Mouse (Mus musculus): ENCODE measurements around the gene Tmem164. TPM values are rescaled to one million over a fixed set of nuclear protein-coding genes. Genes with fewer than 3 reads are reported as not detected.

Tmem164 gene
- polyA plus RNA-seq, 1 experiment from 2014 or later = 36.4 TPM

DNA sequence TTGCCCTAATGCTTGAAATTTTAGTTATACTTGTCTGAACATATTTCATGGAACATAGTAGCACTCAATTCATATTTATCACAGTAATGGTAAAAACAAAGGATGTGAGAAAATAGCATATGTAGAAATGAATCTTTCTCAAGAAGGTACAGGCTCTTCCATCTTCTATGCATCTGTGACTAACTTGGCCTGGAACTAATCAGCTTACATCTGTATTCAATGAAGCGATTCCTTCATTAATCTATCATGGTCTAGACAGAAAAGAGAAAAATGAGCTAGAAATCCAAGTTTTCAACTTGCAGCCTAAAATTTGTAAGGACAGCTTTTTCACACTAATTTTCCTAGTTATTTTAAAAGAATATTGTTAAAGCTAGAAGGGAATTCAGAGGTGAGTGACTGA is 10.1 kb upstream of the Tmem164 start:
- Histone ChIP-seq H3K4me1 (ENCODE audit: control insufficient read depth, insufficient read depth, low read length) (no peaks in the 10 kb centered on the region; the same call in 1 of the 2 replicates), H3K9me3 (ENCODE audit: control insufficient read depth, low read length) (no peaks in the 10 kb centered on the region), H3K27me3 (ENCODE audit: control insufficient read depth, insufficient read depth, low read length) (no peaks in the 10 kb centered on the region), H3K4me3 (ENCODE audit: low read depth, low read length) (no peak overlapping the region), H3K4me2 (ENCODE audit: low read depth, severe bottlenecking) (no peak overlapping the region), H3K9ac (ENCODE audit: low read length) (no peak overlapping the region), H3K27ac (replicated peaks; ENCODE audit: low read depth, low read length) (no peak overlapping the region), H3K36me3 (ENCODE audit: control insufficient read depth, insufficient read depth, low read length) (no peaks in the 10 kb centered on the region)
- WGBS = 38% methylated on average over 1 of the region's 1 CpGs
- no peak for DNase-seq (ENCODE audit: low spot score)
- ATAC-seq (ENCODE audit: insufficient number of reproducible peaks, low FRiP score, low TSS enrichment, low read depth) = no peak

DNA sequence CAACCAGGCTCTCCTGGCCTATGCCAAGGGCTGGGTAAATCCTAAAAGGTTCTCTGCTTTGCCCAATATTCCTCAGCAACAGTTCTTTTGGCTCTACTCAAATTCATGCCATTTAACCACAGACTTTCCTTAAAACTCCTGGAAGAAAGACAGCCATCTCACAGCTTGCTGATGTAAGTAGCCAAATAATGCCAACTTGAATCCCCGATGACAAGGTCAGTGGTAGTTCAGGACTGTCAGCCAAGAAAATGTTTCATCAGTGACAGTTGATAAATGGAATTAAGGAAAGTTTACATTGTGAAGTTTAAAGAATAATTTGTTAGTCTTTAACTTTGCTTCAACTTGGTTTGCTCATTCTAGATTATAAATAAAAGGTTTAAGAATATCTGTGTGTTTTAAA is 8.5 kb upstream of the Tmem164 start:
- Histone ChIP-seq H3K27me3 (ENCODE audit: control insufficient read depth, insufficient read depth, low read length) (no peaks in the 10 kb centered on the region), H3K27ac (replicated peaks; ENCODE audit: low read depth, low read length) (no peak overlapping the region), H3K36me3 (ENCODE audit: control insufficient read depth, insufficient read depth, low read length) (no peaks in the 10 kb centered on the region), H3K9me3 (ENCODE audit: control insufficient read depth, low read length) (no peaks in the 10 kb centered on the region), H3K4me1 (ENCODE audit: control insufficient read depth, insufficient read depth, low read length) (no peaks in the 10 kb centered on the region; the same call in 1 of the 2 replicates), H3K4me2 (ENCODE audit: low read depth, severe bottlenecking) (no peak overlapping the region), H3K4me3 (ENCODE audit: low read depth, low read length) (no peak overlapping the region), H3K9ac (ENCODE audit: low read length) (no peak overlapping the region)
- 94% methylated on average over 1 of the region's 1 CpGs for WGBS
- no peak for ATAC-seq (ENCODE audit: insufficient number of reproducible peaks, low FRiP score, low TSS enrichment, low read depth)
- DNase-seq (ENCODE audit: low spot score) = no peak

DNA sequence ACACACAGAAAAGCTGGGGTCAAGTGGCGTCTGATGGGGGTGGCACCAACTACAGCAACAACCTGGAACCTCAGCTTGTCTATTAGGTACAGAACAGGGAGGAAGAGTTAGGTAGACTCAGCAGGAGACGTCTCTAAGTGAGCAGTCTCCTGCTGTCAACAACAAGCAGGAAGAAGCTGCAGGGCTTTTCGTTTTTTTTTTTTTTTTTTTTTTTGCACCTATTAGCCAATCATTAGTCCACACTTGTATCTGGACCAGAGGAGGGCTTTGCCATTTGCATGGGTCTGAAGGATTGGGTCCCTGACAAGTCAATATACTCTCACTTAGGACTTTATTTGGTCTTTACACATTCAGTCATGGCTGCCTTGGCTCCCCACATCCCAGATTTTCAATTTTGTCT is 4.0 kb upstream of the Tmem164 start:
- Histone ChIP-seq H3K36me3 (ENCODE audit: control insufficient read depth, insufficient read depth, low read length) (no peaks in the 10 kb centered on the region), H3K4me1 (ENCODE audit: control insufficient read depth, insufficient read depth, low read length) (no peaks in the 10 kb centered on the region), H3K4me2 (ENCODE audit: low read depth, severe bottlenecking) (no peak overlapping the region), H3K4me3 (ENCODE audit: low read depth, low read length) (no peak overlapping the region), H3K9me3 (ENCODE audit: control insufficient read depth, low read length) (no peaks in the 10 kb centered on the region), H3K9ac (ENCODE audit: low read length) (no peak overlapping the region), H3K27me3 (ENCODE audit: control insufficient read depth, insufficient read depth, low read length) (peaks cover 13% of the 10 kb centered on the region), H3K27ac (replicated peaks; ENCODE audit: low read depth, low read length) (no peak overlapping the region)
- 42% methylated on average over 3 of the region's 3 CpGs for WGBS
- ATAC-seq (ENCODE audit: insufficient number of reproducible peaks, low FRiP score, low TSS enrichment, low read depth) (no peak), DNase-seq (ENCODE audit: low spot score) (no peak)

DNA sequence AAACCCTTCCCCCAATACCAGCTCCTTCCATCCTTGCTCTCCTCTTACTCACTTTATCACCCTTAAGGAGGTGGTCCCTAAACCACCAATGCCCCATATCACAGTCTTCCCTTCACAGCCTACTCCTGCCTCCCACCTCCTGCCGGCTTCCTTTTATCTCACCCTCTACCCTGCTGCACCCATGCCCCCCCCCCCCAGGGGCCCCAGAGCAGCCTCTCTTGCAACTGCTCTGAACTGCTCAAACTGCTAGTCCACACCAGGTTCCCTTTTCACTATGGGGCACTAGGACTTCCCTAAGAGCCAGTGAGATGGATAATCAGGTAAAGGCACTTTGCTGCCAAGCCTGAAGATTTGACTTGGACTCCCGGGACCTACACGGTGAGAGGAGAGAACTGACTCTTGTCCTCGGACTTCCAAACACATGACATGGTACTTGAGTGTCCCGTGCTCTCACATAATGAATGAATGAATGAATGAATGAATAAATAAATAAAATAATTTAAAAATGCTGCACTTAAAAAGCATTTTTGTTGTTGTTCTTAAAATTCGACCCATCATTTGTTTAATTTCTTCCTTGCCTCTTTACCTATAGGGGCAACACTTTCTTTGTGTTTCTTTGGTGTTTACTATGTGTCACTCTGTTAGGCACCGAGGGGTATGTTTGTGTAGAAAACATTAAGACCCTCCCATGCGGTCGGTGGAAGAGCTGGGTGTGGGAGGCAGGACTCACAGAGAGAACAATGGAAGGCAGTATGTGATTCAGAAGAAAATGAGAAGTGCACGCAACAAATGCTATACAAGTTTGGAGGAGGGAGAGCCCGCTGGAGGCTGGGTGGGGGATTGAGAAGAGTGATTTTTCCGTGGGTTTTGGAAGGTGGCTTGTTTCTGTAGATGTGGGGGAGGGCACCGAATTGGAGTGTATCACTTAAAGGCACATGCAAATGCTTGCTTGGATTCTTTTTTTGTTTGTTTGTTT is 2.4 kb upstream of the Tmem164 start:
- H3K4me3 ChIP-seq (ENCODE audit: low read depth, low read length) = no peak overlapping the region
- 64% methylated on average over 13 of the region's 13 CpGs for WGBS
- no peak overlapping the region for H3K4me2 ChIP-seq (ENCODE audit: low read depth, severe bottlenecking)
- no peak overlapping the region for H3K9ac ChIP-seq (ENCODE audit: low read length)
- peaks cover under 1% of the 10 kb centered on the region; the same call in 1 of the 2 replicates for H3K4me1 ChIP-seq (ENCODE audit: control insufficient read depth, insufficient read depth, low read length)
- DNase-seq (ENCODE audit: low spot score) (no peak), ATAC-seq (ENCODE audit: insufficient number of reproducible peaks, low FRiP score, low TSS enrichment, low read depth) (no peak)
- no peak overlapping the region for H3K27ac ChIP-seq (replicated peaks; ENCODE audit: low read depth, low read length)
- H3K27me3 ChIP-seq (ENCODE audit: control insufficient read depth, insufficient read depth, low read length) = peaks cover 20% of the 10 kb centered on the region
- no peaks in the 10 kb centered on the region for H3K9me3 ChIP-seq (ENCODE audit: control insufficient read depth, low read length)
- H3K36me3 ChIP-seq (ENCODE audit: control insufficient read depth, insufficient read depth, low read length) = no peaks in the 10 kb centered on the region

DNA sequence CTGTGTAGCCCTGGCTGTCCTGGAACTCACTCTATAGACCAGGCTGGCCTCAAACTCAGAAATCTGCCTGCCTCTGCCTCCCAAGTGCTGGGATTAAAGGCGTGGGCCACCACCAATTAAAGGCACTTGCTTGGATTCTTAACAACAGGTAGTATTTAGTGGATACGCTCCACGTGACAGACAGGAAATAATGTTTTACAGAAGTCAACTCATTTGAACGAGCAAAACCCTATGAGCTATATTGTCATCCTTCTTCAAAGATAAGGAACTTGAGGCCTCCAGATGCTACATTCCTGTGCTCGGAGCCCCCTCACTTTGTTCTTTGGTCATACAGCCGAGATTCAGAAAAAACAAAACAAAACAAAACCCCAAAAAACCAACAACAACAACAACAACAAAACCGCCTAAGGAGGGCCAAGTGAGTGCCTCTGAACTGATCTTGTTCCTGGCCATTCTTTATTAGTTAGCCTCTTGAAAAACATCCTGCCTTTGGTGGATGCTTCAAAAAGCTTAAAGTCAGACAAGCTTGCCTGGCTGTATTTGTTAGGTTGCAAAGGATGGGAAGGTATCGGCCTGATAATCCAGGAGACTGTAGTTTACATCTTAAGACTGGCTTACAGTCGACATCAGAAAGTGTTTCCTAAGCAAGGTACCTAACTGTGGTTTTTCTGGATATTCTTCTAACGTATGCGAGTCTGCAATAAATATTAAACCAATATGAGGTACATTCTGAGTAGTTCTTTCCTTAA is 1.5 kb upstream of the Tmem164 start:
- Histone ChIP-seq H3K4me1 (ENCODE audit: control insufficient read depth, insufficient read depth, low read length) (peaks cover 8% of the 10 kb centered on the region; the same call in 1 of the 2 replicates), H3K27me3 (ENCODE audit: control insufficient read depth, insufficient read depth, low read length) (peaks cover 20% of the 10 kb centered on the region), H3K9ac (ENCODE audit: low read length) (no peak overlapping the region), H3K36me3 (ENCODE audit: control insufficient read depth, insufficient read depth, low read length) (no peaks in the 10 kb centered on the region), H3K4me2 (ENCODE audit: low read depth, severe bottlenecking) (peak overlapping the region; percentile 46), H3K4me3 (ENCODE audit: low read depth, low read length) (peak overlapping the region; percentile 10; the same call in 1 of the 2 replicates), H3K27ac (replicated peaks; ENCODE audit: low read depth, low read length) (peak overlapping the region; percentile 91), H3K9me3 (ENCODE audit: control insufficient read depth, low read length) (no peaks in the 10 kb centered on the region)
- DNase-seq (ENCODE audit: low spot score) (no peak), ATAC-seq (ENCODE audit: insufficient number of reproducible peaks, low FRiP score, low TSS enrichment, low read depth) (no peak)
- WGBS = 39% methylated on average over 11 of the region's 11 CpGs

DNA sequence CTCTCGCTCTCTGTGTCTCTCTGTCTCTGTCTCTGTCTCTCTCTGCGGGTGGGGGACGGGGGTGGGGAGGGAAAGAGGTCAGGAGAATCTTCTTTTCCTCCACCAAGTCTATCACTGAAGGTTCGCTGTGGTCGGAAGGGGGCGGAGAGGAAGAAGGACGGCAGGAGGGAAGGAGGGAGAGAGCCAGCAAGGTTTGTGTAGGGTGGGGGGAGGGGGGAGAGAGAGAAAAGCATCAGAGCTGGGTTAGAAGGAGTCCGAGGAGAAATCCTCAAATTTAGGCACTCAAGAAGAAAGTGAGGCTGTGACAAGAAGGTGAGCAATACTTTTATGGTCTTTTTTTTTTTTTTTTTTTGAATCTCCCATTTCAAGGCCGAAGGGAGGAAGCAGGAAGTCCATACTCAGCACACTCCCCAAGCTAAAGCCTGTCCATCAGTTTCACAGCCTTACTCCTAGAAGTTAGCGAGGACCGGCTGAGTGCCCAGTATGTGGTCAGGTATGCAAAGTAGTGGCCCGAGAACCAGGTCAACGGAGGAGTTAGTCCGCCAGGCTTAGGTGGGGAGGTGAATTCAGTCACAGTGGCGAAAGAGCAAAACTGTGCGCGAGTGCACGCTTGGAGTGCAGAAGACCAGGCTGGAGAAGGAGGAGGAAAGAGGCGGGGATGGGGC is 683 bp upstream of the Tmem164 start:
- H3K27me3 ChIP-seq (ENCODE audit: control insufficient read depth, insufficient read depth, low read length) = peaks cover 20% of the 10 kb centered on the region
- H3K9me3 ChIP-seq (ENCODE audit: control insufficient read depth, low read length) = no peaks in the 10 kb centered on the region
- peak overlapping the region; percentile 3; the same call in 1 of the 2 replicates for H3K9ac ChIP-seq (ENCODE audit: low read length)
- peaks cover 8% of the 10 kb centered on the region; the same call in 1 of the 2 replicates for H3K4me1 ChIP-seq (ENCODE audit: control insufficient read depth, insufficient read depth, low read length)
- H3K27ac ChIP-seq (replicated peaks; ENCODE audit: low read depth, low read length) = peak overlapping the region; percentile 91
- peak; percentile 51; the same call in 1 of the 2 replicates for ATAC-seq (ENCODE audit: insufficient number of reproducible peaks, low FRiP score, low TSS enrichment, low read depth)
- WGBS = 19% methylated on average over 19 of the region's 19 CpGs
- no peaks in the 10 kb centered on the region for H3K36me3 ChIP-seq (ENCODE audit: control insufficient read depth, insufficient read depth, low read length)
- peak; percentile 67 for DNase-seq (ENCODE audit: low spot score)
- peak overlapping the region; percentile 46 for H3K4me2 ChIP-seq (ENCODE audit: low read depth, severe bottlenecking)
- H3K4me3 ChIP-seq (ENCODE audit: low read depth, low read length) = peak overlapping the region; percentile 28

DNA sequence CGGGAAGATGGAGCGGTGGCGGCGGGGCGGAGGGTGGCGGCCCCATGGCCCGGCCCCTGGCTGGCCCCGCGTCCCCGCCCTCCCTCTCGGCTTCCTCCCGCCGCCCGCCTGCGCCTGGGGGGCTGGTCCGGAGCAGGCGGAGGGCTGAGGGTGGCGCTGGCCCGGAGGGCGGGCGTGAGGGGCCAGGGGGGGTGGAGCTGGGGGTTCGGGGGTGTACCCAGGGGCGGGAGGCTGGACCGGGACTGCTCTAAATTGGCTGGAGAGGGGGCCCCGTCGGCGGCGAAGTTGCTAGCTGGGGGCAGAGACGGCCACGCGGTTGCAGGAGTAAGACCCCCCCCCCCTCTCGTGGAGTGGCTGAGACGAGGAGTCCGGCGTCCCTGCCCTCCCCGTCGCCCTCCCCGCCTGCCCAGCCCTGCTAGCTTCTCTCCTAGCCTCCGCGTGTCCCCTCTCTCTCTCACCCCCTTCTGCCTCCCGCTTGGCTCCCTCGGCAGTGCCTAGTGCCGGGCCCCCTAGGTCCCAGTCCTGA is 473 bp downstream of the Tmem164 start:
- Histone ChIP-seq H3K36me3 (ENCODE audit: control insufficient read depth, insufficient read depth, low read length) (no peaks in the 10 kb centered on the region), H3K4me1 (ENCODE audit: control insufficient read depth, insufficient read depth, low read length) (peaks cover 13% of the 10 kb centered on the region), H3K9ac (ENCODE audit: low read length) (peak overlapping the region; percentile 72), H3K4me3 (ENCODE audit: low read depth, low read length) (peak overlapping the region; percentile 52), H3K27ac (replicated peaks; ENCODE audit: low read depth, low read length) (peak overlapping the region; percentile 91), H3K4me2 (ENCODE audit: low read depth, severe bottlenecking) (peak overlapping the region; percentile 83), H3K27me3 (ENCODE audit: control insufficient read depth, insufficient read depth, low read length) (peaks cover 20% of the 10 kb centered on the region), H3K9me3 (ENCODE audit: control insufficient read depth, low read length) (no peaks in the 10 kb centered on the region)
- DNase-seq (ENCODE audit: low spot score) (peak; percentile 63), ATAC-seq (ENCODE audit: insufficient number of reproducible peaks, low FRiP score, low TSS enrichment, low read depth) (peak; percentile 76)
- WGBS = no CpG with 5 or more reads among the region's 43 CpGs

Data from limb, embryonic 11.5 days (tissue).